ENCODE assay signal across 32 mouse cellular contexts in the genomic region with DNA sequence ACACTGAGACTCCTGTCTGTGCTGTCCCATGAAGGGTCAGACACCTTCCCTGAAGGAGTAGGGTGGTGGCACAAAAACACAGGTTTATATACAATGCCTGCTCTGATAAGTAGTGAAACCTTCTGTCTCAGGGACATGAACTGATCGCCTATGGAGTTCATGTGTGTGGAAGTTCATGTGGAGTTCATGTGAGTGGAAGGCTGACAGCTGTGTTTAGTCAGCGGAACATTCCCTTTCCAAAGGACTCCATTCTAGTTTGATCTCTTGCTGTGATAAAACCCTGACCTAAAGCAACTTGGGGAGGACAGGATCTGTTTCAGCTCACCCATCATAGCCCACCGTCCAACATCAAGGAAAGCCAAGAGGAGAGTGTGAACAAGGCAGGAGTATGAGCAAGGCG. TPM values are rescaled to one million over a fixed set of nuclear protein-coding genes. Genes with fewer than 3 reads are reported as not detected.
"Had no signal": no experiment of that assay in that cellular context is flagged by ENCODE, and none has a peak within 500 bp of the region (broad histone marks: within the 10 kb centered on the region; RNA-seq: fewer than 3 reads in every experiment).

No protein-coding gene starts in this region.

- H3K4me2 ChIP-seq: heart, embryonic 12.5 days; hindbrain, embryonic 12.5 days; hindbrain, embryonic 14.5 days; kidney, embryonic 15.5 days; limb, embryonic 12.5 days; liver, embryonic 11.5 days; liver, embryonic 13.5 days had no signal

- H3K36me3 ChIP-seq: heart, embryonic 10.5 days; hindbrain, embryonic 10.5 days; hindbrain, embryonic 12.5 days; kidney, embryonic 15.5 days; limb, embryonic 10.5 days; limb, embryonic 12.5 days; liver, embryonic 13.5 days had no signal

- ATAC-seq: forebrain, embryonic 16.5 days; hindbrain, embryonic 16.5 days; inflammation-experienced regulatory T-cells, adult 6 months; intestine, embryonic 16.5 days had no signal

- H3K9ac ChIP-seq: heart, embryonic 12.5 days; hindbrain, embryonic 12.5 days; hindbrain, embryonic 14.5 days; kidney, embryonic 15.5 days; limb, embryonic 12.5 days; liver, embryonic 13.5 days had no signal

- H3K9me3 ChIP-seq: kidney, embryonic 15.5 days; limb, embryonic 10.5 days had no signal

- H3K4me3 ChIP-seq: gastrocnemius, adult 2 months; heart, embryonic 10.5 days; heart, embryonic 12.5 days; hindbrain, embryonic 10.5 days; hindbrain, embryonic 12.5 days; kidney, embryonic 15.5 days; layer of hippocampus, adult 2 months; left cerebral cortex, adult 2 months; limb, embryonic 10.5 days; limb, embryonic 12.5 days; liver, embryonic 13.5 days had no signal

- H3K27me3 ChIP-seq: heart, embryonic 12.5 days; hindbrain, embryonic 12.5 days; kidney, embryonic 15.5 days; limb, embryonic 12.5 days; liver, embryonic 13.5 days had no signal

- H3K27ac ChIP-seq: gastrocnemius, adult 2 months; heart, embryonic 10.5 days; hindbrain, embryonic 10.5 days; hindbrain, embryonic 12.5 days; hindbrain, embryonic 14.5 days; layer of hippocampus, adult 2 months; left cerebral cortex, adult 2 months; limb, embryonic 10.5 days; limb, embryonic 12.5 days; liver, embryonic 13.5 days had no signal

- DNase-seq: gastrocnemius, adult 2 months; gastrocnemius, postnatal 10 days; gastrocnemius, postnatal 25 days; heart, postnatal 10 days; heart, postnatal 4 days; kidney, adult 18-20 months; kidney, postnatal 14 days; liver; liver, embryonic 13.5 days had no signal

- H3K4me1 ChIP-seq: hindbrain, embryonic 10.5 days; hindbrain, embryonic 12.5 days; limb, embryonic 10.5 days; liver, embryonic 13.5 days had no signal

RNA-seq across cellular contexts. Expression of gene Tuba3b, which starts 21.1 kb away (rescaled TPM):
- total RNA-seq: gastrocnemius, adult 2 months; gastrocnemius, postnatal 10 days; gastrocnemius, postnatal 25 days; gastrocnemius, postnatal 4 days; granulocyte monocyte progenitor cell, adult 5-6 weeks; layer of hippocampus, adult 2 months; layer of hippocampus, postnatal 10 days; layer of hippocampus, postnatal 25 days; left cerebral cortex, adult 2 months; left cerebral cortex, postnatal 14 days; left cerebral cortex, postnatal 36 days had no signal
- polyA plus RNA-seq: forebrain, embryonic 16.5 days; frontal cortex, adult 2 months; heart, embryonic 12.5 days; hindbrain, embryonic 10.5 days; hindbrain, embryonic 12.5 days; hindbrain, embryonic 14.5 days; hindbrain, embryonic 16.5 days; inflammation-experienced regulatory T-cells, adult 6 months; intestine, embryonic 16.5 days; kidney, embryonic 15.5 days; limb, embryonic 10.5 days; limb, embryonic 12.5 days; limb, embryonic 14.5 days; liver, embryonic 13.5 days had no signal

RNA-seq across cellular contexts. Expression of gene Lmntd1, which starts 22.6 kb away (rescaled TPM):
- total RNA-seq: granulocyte monocyte progenitor cell, adult 5-6 weeks had no signal
- polyA plus RNA-seq: inflammation-experienced regulatory T-cells, adult 6 months; liver, embryonic 11.5 days; liver, embryonic 13.5 days had no signal
